Mouse (Mus musculus) CH12.LX (cell line): ENCODE results near the gene Cd8a.

ENCODE experiments used
- CHD2 ChIP-seq: IDR thresholded peaks from 2 replicates; pipeline ENCODE4 v1.6.1; 2011; ENCODE audit warnings: low read length, improper control_type of control experiment
- ELF1 ChIP-seq: IDR thresholded peaks from 2 replicates; pipeline ENCODE4 v1.6.1; 2014; ENCODE audit warnings: low read depth, mild to moderate bottlenecking, inconsistent platforms, low read length, improper control_type of control experiment
- EP300 ChIP-seq: IDR thresholded peaks from 2 replicates; pipeline ENCODE4 v1.6.1; 2011; ENCODE audit warnings: low read length, improper control_type of control experiment
- HCFC1 ChIP-seq: IDR thresholded peaks from 2 replicates; pipeline ENCODE4 v1.6.1; 2012; ENCODE audit warnings: low read depth, mild to moderate bottlenecking, inconsistent platforms, low read length, improper control_type of control experiment
- MAZ ChIP-seq: IDR thresholded peaks from 2 replicates; pipeline ENCODE4 v1.6.1; 2012; ENCODE audit warnings: low read depth, mild to moderate bottlenecking, inconsistent platforms, low read length, improper control_type of control experiment, moderate library complexity
- POLR2A ChIP-seq: IDR thresholded peaks from 2 replicates; pipeline ENCODE4 v1.6.1; 2011; ENCODE audit warnings: low read depth, mild to moderate bottlenecking, improper control_type of control experiment, low read length

DNA sequence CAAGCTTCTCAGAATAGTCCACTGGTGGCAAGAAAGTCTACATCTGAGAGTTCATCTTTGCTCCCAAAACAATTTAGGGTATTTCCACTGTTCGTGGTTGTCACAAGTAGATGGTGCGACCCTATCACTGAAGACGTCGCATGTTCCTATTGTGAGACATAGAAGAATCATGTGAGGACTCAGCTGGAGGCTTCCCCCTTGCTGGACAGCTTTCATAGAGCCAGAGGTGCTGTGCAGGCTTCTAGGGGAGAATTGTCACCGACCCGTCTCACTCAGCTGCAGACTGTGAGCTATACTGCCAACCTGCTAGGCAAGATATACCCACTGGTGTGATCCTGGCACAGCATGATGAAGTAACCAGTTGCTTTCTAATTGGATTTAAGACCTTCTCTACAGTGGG is 21.0 kb upstream of the Cd8a start:
- no peak for TF ChIP-seq EP300
- no peak for TF ChIP-seq POLR2A
- no peak for TF ChIP-seq ELF1
- TF ChIP-seq CHD2, result no peak
- no peak for TF ChIP-seq HCFC1
- no peak for TF ChIP-seq MAZ
